Mouse (Mus musculus) cerebellum, adult 2 months (tissue): Measurements from ENCODE around the gene Rab31.

Source experiments
- CTCF ChIP-seq: fragments of 200-500 bp; IDR thresholded peaks from 2 replicates; pipeline ENCODE4 v1.5.1; 2011; ENCODE audit warnings: low read depth, mild to moderate bottlenecking, control low read depth, low read length, moderate library complexity, borderline replicate concordance; ENCODE audit not compliant: insufficient read depth
- POLR2A ChIP-seq: fragments of 200-500 bp; IDR thresholded peaks from 2 replicates; pipeline ENCODE4 v1.6.1; 2011; ENCODE audit warnings: low read length, control low read depth, borderline replicate concordance; ENCODE audit not compliant: insufficient read depth

GRCm38 (mm10) chr17:65802026-65802425, 29.5 kb upstream of the Rab31 start:
- TF ChIP-seq CTCF: no peak
- no peak for TF ChIP-seq POLR2A
